Mouse (Mus musculus) CH12F3 (cell line): ENCODE results near the gene Mfap4.

Source experiments
- in situ Hi-C: fragments of 300-500 bp; cut with MboI; formaldehyde crosslinking; loops from 2 replicates; pipeline ENCODE4 v1.14.3; 2020; ENCODE audit warnings: low sequenced_read_pairs

The Mfap4 gene

GRCm38 (mm10) chr11:61504713-61505257, 19.6 kb downstream of the Mfap4 start, which contains the start of gene B9d1:
B9d1 (plus strand) TSS chr11:61505144.
- in situ Hi-C loops = loop anchor here (5.0 to 10.0 kb wide), 2 partner anchors 92 to 110 kb away; no protein-coding TSS in a partner anchor

GRCm38 (mm10) chr11:61514953-61515352, 29.7 kb downstream of the Mfap4 start:
- in situ Hi-C loops = no loop called here

DNA sequence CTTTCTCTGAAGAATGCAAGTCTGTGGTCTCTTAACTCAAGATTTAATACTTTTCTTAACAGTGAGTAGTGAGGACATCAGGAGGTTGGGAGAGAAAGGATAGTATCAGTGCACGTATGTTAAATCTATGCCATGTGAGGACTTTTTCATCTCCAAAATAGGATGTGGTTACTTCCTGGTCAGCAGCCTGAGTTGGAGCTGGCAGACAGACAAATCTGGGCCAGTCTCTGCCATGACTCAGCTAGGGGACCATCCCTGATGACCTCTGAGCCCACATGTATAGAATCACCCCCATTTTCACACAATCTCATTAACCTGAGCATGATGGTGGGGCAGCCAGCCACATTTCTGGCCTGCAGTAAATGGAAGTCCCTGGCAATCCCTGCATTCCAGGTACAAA, 32.7 kb downstream of the Mfap4 start:
- in situ Hi-C loops = no loop called here

GRCm38 (mm10) chr11:61518871-61519270, 33.6 kb downstream of the Mfap4 start:
- in situ Hi-C loops = no loop called here

DNA sequence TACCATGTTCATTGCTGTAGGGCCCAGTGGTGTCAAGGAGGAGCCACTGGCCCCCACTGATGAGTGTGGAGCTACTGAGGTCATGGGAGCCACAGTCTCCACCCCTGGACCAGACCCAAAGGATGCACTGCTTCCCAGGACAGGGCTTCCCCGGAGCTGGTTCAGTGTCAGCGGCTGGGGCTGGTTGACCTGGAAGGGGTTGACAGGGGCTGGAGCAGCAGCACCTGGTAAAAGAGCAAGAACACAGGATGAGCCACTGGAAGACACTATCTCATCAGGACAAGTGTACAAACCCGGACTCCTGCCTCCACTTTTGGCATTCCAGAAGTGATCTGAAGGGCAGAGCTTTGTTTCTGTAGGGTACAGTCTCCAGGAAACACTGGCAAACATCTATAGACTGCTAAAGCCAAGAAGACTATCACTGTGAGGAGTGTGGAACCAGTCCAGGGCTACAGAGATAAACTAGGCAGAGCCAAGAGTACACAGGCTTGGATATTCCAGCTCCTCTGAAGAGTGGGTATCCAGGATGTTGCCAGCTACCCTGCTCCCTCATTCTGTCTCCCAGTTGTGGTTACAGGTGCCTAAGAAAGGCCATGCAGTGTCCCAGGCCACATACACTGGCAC, 34.4 kb downstream of the Mfap4 start:
- in situ Hi-C loops = no loop called here

DNA sequence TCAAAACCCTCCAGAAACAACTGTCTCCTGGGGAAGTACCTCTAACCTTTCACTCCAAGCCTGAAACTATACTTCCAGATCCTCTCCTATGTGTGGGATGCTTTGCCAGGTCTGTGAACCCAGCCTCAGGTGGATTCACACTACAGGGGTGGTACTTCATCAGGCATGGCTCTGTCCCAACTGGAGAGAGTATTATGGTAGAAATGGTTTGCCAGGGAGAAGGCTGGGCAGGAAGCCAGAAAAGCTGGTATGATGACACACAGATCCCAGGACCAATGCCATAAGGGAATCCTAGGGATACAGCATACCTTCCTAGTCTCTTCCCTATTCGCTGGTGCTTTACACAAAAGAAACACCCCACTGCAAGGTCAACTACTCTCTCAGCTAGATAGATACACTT, 41.6 kb downstream of the Mfap4 start:
- in situ Hi-C loops = no loop called here

- in situ Hi-C loops = no loop called here
These were observed 44.1 kb downstream of the Mfap4 start for GRCm38 (mm10) chr11:61529268-61529713.

DNA sequence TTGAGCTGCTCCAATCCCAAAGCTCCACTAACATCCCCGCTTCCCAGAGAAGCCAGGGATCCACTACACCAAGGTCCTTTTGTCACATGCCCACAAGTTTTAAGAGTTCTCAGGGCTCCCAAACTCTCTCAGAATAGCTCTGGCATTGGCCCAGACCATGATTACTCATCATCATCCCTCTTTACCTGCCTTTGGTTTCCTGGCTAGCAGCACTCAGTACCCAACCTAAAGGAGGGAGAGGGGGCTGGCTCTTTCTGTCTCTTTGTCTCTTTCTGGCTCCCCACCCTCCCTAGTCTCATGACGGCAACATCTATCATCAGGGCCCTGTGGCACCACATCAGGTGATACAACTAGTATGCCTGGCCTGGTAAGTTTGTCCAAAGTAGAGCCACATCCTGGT, 47.6 kb downstream of the Mfap4 start:
- in situ Hi-C loops = no loop called here

DNA sequence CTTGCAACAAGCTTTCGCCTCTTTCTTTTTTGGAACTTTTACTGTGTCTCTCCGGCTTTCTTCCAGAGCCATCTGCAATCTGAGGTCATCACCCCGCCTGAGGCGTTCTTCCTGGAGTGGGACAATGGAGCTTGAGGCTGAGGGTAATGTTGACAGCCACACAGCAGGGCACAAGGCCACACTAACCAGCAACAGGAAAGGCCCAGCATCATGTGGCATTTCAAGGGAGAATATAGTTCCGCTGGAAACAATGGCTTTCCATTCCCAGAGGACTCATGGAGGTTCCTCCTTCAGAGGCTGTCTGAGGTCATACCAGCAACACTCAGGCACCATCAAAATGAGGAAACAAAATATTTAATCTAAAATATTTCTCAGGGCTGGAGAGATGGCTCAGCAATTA, 48.3 kb downstream of the Mfap4 start:
- in situ Hi-C loops = no loop called here

DNA sequence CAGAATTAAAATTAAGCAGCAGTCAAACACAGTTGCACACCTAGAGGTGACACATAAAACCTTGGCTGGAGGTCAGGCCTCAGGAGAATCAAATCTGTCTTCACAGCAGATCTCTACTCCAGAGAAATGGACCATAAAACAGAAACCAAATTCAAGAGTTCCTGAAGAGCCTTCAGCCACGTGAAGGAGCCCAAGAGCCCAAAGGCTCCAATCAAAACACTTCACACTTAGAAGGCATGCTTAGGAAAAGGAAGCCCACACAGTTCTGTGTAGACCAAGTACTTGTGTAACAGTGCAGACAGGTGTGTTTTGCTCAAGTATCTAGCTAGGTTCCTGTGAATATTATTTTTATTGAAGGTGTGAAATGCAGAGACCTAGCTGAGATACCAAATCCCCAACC, 50.3 kb downstream of the Mfap4 start:
- in situ Hi-C loops = no loop called here

DNA sequence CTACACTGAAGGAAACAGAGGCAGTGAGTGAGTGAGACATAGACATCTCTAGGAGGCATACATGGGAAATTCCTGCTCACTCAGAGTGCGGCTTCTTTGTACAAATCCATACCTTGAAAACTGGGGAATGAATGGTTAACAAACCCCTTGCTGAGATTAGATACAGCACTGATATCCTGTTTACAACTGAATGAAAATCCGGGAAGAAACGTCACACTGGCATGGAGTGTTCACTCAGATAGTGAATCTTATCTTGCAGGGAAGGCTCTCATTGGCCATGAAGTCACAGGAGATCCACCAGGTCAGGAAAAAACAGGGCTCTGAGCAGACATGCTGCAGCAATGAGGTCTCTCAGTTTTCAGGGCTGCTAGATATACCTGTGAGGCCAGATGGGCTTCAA, 51.7 kb downstream of the Mfap4 start:
- in situ Hi-C loops = no loop called here

GRCm38 (mm10) chr11:61537362-61537761, 52.1 kb downstream of the Mfap4 start:
- in situ Hi-C loops = no loop called here
